Mouse (Mus musculus) spleen, adult 2 months (tissue): ENCODE results near the gene Nrd1. TPM values are rescaled to one million over a fixed set of nuclear protein-coding genes. Genes with fewer than 3 reads are reported as not detected.

Experiments
- DNase-seq, 2 experiments: peaks; one replicate each; pipeline versions ENCODE4 v3.0.0 to v3.0.0-alpha.2; 2012 to 2021; ENCODE audit warnings: low spot score in 2 of 2, low read depth in 1 of 2
- H3K27ac ChIP-seq: fragments of 200-500 bp; 2 replicates; pipeline ENCODE4 v1.5.1; 2012; ENCODE audit warnings: low read length, inconsistent platforms; ENCODE audit not compliant: insufficient read depth
- H3K27me3 ChIP-seq: fragments of 200-500 bp; 2 replicates; pipeline ENCODE4 v1.6.1; 2012; ENCODE audit warnings: mild to moderate bottlenecking, moderate library complexity, low read length, inconsistent platforms; ENCODE audit not compliant: control insufficient read depth, insufficient read depth
- H3K36me3 ChIP-seq: fragments of 200-500 bp; 2 replicates; pipeline ENCODE4 v1.6.1; 2012; ENCODE audit warnings: mild to moderate bottlenecking, low read length, inconsistent platforms; ENCODE audit not compliant: control insufficient read depth, insufficient read depth
- H3K4me1 ChIP-seq: fragments of 200-500 bp; 2 replicates; pipeline ENCODE4 v1.6.1; 2011; ENCODE audit warnings: inconsistent platforms; ENCODE audit not compliant: control insufficient read depth, insufficient read depth, insufficient read length
- H3K4me3 ChIP-seq: fragments of 200-500 bp; 2 replicates; pipeline ENCODE4 v1.5.1; 2011; ENCODE audit warnings: mild to moderate bottlenecking, inconsistent platforms; ENCODE audit not compliant: insufficient read depth, insufficient read length; ENCODE audit errors: extremely low read depth
- CTCF ChIP-seq: fragments of 200-500 bp; IDR thresholded peaks from 2 replicates; pipeline ENCODE4 v1.5.1; 2011; ENCODE audit warnings: mild to moderate bottlenecking, inconsistent platforms; ENCODE audit not compliant: insufficient read depth, insufficient read length, insufficient replicate concordance; ENCODE audit errors: extremely low read depth
- POLR2A ChIP-seq: fragments of 200-500 bp; IDR thresholded peaks from 2 replicates; pipeline ENCODE4 v1.6.1; 2011; ENCODE audit warnings: low read depth, low read length, inconsistent platforms
- WGBS: fragments of 180-500 bp; shearing (Covaris S2); methylation state at CpG from one replicate; pipeline ENCODE4 v1.1.7; 2018; 5-methylcytosine and 5-hydroxymethylcytosine counted together
- polyA plus RNA-seq: library from polyadenylated mRNA; depleted of rRNA; stranded (reverse); fragments of >200 nt; gene quantifications from 2 replicates; pipeline ENCODE4 v1.2.3, GENCODE M21; 2012

The Nrd1 gene
- polyA plus RNA-seq, 1 experiment, result 23.0 TPM

DNA sequence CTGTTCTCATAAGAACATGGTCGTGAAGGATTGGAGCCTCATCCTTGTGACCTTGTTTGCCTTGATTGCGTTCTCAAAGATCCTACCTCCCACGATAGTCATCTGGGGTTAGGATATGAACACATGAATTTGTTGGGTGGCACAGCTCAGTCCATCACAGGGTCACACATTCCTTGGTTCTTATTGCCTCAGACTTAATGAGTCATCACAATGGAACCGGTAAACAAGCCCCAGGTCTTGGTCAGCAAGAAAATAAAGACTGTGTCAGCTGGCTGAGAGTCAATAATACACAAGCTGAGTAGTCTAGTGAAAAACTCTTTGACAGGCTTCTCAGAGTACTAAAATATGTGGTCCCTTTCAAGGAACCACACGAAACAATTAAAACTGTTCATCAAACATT is 29.4 kb upstream of the Nrd1 start:
- WGBS, result 79% methylated on average over 5 of the region's 5 CpGs
- TF ChIP-seq CTCF (no peak), POLR2A (no peak)
- no peak overlapping the region for H3K27ac ChIP-seq

DNA sequence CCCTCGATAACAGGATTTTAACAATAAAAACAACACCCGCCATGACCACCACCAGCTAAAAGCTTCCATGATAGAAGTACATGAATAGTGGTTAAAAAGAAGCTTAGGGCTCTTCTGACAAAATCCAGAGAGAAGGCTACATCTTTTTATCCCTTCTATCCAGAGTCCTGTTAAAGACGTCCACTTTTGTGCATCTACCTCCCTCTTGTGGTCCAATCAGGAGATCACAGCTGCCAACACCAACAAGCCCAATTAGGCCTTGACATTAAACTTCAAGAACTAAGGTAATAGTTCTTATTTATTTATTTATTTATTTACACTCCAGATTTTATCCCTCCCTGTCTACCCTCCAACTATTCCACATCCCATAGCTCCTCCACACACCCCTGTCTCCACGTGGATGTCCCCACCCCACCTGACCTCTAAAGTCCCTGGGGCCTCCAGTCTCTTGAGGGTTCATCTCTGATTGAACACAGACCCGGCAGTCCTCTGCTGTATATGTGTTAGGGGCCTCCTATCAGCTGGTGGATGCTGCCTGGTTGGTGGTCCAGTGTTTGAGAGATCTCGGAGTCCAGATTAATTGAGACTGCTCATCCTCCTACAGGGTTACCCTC is 23.9 kb upstream of the Nrd1 start:
- H3K27me3 ChIP-seq, result peaks cover 2% of the 10 kb centered on the region; the same call in 1 of the 2 replicates
- no peak overlapping the region for H3K27ac ChIP-seq
- H3K4me1 ChIP-seq, result no peaks in the 10 kb centered on the region
- no peaks in the 10 kb centered on the region for H3K36me3 ChIP-seq
- no peak overlapping the region for H3K4me3 ChIP-seq
- 55% methylated on average over 6 of the region's 6 CpGs for WGBS
- DNase-seq, result peak; percentile 13 to 17
- TF ChIP-seq POLR2A (no peak), CTCF (peak; percentile 29; the same call in 1 of the 2 replicates)

More for the DNA sequence above, 29.4 kb upstream of the Nrd1 start:
- Histone ChIP-seq H3K4me1 (no peaks in the 10 kb centered on the region), H3K27me3 (peaks cover 2% of the 10 kb centered on the region; the same call in 1 of the 2 replicates), H3K36me3 (no peaks in the 10 kb centered on the region), H3K4me3 (no peak overlapping the region)
- no peak for DNase-seq

DNA sequence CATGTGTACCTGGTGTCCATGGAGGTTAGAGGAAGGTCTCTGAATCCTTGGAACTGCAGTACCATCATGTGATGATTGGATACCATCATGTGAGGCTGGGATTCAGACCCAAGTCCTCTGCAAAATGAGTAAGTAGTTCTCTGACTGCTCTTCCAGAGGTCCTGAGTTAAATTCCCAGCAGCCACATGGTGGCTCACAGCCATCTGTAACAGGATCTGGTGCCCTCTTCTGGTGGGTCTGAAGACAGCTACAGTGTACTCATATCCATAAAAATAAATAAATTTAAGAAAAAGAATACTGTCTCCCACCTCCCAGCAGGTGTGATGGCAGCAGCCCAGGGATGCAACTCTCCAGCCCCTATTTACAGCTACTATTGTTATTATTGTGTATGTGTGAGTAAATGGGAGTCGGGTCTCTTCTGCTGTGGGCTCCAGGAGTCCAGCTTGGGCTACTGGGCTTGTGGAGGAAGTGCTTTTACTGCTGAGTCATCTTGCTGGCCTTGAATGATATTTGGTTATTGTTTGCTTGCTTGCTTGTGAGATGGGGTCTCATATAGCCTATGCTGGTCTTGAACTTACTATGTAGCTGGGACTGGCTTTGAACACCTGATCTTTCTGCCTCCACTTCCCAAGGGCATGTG is 13.5 kb upstream of the Nrd1 start:
- Histone ChIP-seq H3K27me3 (no peaks in the 10 kb centered on the region), H3K36me3 (no peaks in the 10 kb centered on the region), H3K27ac (no peak overlapping the region), H3K4me1 (peaks cover 3% of the 10 kb centered on the region; the same call in 1 of the 2 replicates), H3K4me3 (no peak overlapping the region)
- WGBS, result 59% methylated on average over 1 of the region's 1 CpGs
- no peak for DNase-seq
- TF ChIP-seq POLR2A, result no peak
- no peak for TF ChIP-seq CTCF

DNA sequence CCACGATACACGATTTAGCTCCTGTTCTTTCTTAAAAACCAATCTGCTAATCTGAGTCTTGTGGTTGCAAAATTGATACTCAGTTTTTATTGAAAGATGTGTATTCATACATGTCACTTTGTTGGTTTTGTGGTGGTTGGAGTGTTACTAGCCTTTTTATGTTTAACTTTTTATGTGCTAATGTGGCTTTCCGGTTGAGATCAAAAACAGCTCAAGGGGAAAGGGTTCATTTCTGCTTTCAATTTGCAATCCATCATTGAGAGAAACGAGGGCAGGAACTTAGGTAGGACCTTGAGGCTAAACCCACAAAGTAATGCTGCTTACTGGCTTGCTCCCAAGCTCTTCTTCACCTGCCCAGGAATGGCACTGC is 13.0 kb upstream of the Nrd1 start:
- H3K36me3 ChIP-seq, result no peaks in the 10 kb centered on the region
- H3K27ac ChIP-seq, result no peak overlapping the region
- peaks cover 3% of the 10 kb centered on the region; the same call in 1 of the 2 replicates for H3K4me1 ChIP-seq
- DNase-seq, result peak in 1 of 2 experiments; percentile 43
- 30% methylated on average over 4 of the region's 4 CpGs for WGBS
- TF ChIP-seq CTCF (no peak), POLR2A (no peak)
- H3K4me3 ChIP-seq, result no peak overlapping the region
- no peaks in the 10 kb centered on the region for H3K27me3 ChIP-seq

GRCm38 (mm10) chr4:108989430-108989829 is 11.0 kb upstream of the Nrd1 start:
- Histone ChIP-seq H3K27me3 (no peaks in the 10 kb centered on the region), H3K4me3 (no peak overlapping the region), H3K4me1 (peaks cover 3% of the 10 kb centered on the region; the same call in 1 of the 2 replicates), H3K27ac (no peak overlapping the region), H3K36me3 (no peaks in the 10 kb centered on the region)
- TF ChIP-seq CTCF, result no peak
- no peak for TF ChIP-seq POLR2A
- WGBS, result 91% methylated on average over 2 of the region's 2 CpGs
- no peak for DNase-seq

GRCm38 (mm10) chr4:108990032-108990431 is 10.4 kb upstream of the Nrd1 start:
- TF ChIP-seq CTCF, result no peak
- TF ChIP-seq POLR2A, result no peak
- H3K4me1 ChIP-seq, result peaks cover 3% of the 10 kb centered on the region; the same call in 1 of the 2 replicates
- no peak overlapping the region for H3K4me3 ChIP-seq
- no peak overlapping the region for H3K27ac ChIP-seq
- H3K27me3 ChIP-seq, result no peaks in the 10 kb centered on the region
- DNase-seq, result no peak
- no peaks in the 10 kb centered on the region for H3K36me3 ChIP-seq

DNA sequence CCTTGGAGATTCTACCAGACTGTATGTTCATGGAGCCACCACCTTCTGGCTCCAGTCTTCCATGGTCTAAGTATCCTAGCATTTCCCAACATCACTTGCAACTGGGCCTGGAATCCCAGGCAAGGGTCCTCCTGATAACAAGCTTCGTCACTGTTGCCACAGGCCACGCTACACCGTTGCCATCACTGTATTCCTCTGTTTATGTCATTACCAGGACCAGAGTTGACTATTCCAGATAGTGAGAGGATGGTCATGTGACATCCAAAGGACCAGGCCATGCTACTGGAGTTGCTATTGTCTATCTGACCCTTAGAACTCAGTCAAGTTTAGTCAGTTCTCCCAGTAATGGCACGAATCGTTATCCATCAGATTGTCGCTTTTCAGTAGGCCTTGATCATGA is 9.9 kb upstream of the Nrd1 start:
- no peak for TF ChIP-seq CTCF
- no peak for TF ChIP-seq POLR2A
- WGBS, result 92% methylated on average over 6 of the region's 6 CpGs
- Histone ChIP-seq H3K36me3 (no peaks in the 10 kb centered on the region), H3K4me1 (peaks cover 3% of the 10 kb centered on the region; the same call in 1 of the 2 replicates), H3K27me3 (no peaks in the 10 kb centered on the region), H3K27ac (no peak overlapping the region), H3K4me3 (no peak overlapping the region)
- no peak for DNase-seq
